Mouse (Mus musculus): ENCODE measurements at regions not wholly inside any gene's neighbourhood (a gene's known extent, or its start where the extent isn't known, plus 50 kb on each side); places are given as distances from the start of the nearest gene placed in this dataset.
A peak's percentile ranks its signal among the peaks of the same experiment; 100 is the strongest.

DNA sequence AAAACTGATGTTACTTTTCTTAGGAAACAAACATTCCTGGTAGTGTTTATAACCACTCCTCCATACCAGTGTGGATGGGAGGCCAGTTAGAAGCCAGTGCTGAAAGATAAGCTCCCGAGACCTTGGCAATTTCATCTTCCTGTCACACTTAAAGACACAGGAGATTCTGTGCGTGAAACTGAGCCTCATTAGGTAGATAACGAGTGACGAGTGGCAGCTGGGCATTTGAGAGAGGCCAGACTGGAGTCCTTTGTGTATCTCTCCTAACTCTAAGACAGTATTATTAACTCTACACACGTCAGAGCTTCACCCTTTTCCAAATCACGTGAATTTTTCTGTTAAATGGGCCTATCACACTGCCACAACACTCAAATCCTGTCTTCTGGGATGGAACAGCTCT is 112.1 kb downstream of the 1190002N15Rik start:
- Histone ChIP-seq H3K4me3 (ENCODE audit: low read depth, low read length) (no peak overlapping the region), H3K9me3 (ENCODE audit: low read length) (no peaks in the 10 kb centered on the region), H3K27me3 (ENCODE audit: insufficient read depth, low read length) (no peaks in the 10 kb centered on the region), H3K36me3 (ENCODE audit: insufficient read depth, low read length) (no peaks in the 10 kb centered on the region), H3K9ac (replicated peaks; ENCODE audit: low read length, poor library complexity, severe bottlenecking) (no peak overlapping the region), H3K4me1 (ENCODE audit: insufficient read depth, low read length) (no peaks in the 10 kb centered on the region), H3K4me2 (ENCODE audit: low read depth, low read length, poor library complexity, severe bottlenecking) (no peak overlapping the region), H3K27ac (ENCODE audit: low read depth, low read length) (no peak overlapping the region)
- 47% methylated on average over 6 of the region's 6 CpGs for WGBS
- ATAC-seq (ENCODE audit: low FRiP score) (no peak), DNase-seq (ENCODE audit: low spot score) (no peak)
- no peak for TF ChIP-seq CTCF (IDR thresholded peaks at IDR 0.05)

DNA sequence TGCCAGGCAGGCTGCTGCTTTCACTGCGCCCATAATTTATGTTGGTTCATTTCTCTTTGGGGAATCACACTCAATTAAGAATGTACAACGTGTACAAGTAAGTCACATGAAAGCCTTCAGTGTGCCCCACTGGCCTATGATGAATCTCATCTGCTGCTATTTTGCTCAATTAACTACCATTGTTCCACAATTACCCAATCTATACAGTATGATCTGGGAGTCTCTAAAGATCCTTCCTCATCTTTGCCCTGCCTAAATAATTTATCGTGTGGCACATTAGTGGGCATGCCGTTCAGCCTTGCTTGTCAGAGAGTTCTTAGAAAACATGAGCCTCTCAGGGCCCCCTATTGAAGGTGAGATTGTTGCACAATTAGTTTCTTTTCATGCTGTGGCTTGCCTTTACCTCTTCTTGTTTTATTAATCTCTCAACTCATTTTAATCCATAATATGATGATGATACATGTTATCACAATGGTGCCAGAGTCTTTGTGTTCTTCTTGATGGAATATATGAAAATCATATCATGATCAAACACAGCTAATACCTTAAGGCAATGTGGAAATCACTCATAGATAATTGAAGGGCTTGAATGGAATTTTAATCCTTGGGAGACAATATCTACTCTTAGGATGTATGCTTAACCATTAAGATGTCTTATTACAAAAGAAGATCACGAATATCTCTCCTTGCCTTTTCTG is 113.3 kb downstream of the 1190002N15Rik start:
- ATAC-seq (ENCODE audit: low FRiP score) (no peak), DNase-seq (ENCODE audit: low spot score) (no peak)
- H3K27me3 ChIP-seq (ENCODE audit: insufficient read depth, low read length): no peaks in the 10 kb centered on the region
- H3K4me3 ChIP-seq (ENCODE audit: low read depth, low read length): no peak overlapping the region
- H3K4me2 ChIP-seq (ENCODE audit: low read depth, low read length, poor library complexity, severe bottlenecking): no peak overlapping the region
- 57% methylated on average over 5 of the region's 5 CpGs for WGBS
- H3K9ac ChIP-seq (replicated peaks; ENCODE audit: low read length, poor library complexity, severe bottlenecking): no peak overlapping the region
- H3K4me1 ChIP-seq (ENCODE audit: insufficient read depth, low read length): no peaks in the 10 kb centered on the region
- TF ChIP-seq CTCF (IDR thresholded peaks at IDR 0.05): no peak
- H3K27ac ChIP-seq (ENCODE audit: low read depth, low read length): no peak overlapping the region
- H3K36me3 ChIP-seq (ENCODE audit: insufficient read depth, low read length): no peaks in the 10 kb centered on the region
- H3K9me3 ChIP-seq (ENCODE audit: low read length): no peaks in the 10 kb centered on the region

DNA sequence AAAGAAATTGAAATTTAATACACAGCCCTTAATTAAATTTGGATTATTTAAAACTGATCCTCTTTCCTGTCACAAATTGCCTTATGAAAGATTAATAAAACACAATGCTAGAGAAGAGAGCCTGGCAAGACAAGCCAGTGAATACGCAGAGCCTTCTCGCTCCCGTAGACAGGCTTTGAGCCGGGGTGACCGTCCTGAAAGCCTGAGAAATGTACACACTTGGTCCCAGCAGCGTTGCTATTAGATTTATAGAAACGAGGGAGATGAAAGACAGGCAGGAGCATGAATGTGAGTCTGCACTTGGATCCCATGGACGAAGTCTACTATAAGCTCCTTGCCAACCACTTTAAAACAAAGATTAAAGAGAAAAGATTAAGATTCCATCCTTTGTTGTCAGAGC is 127.3 kb downstream of the 1190002N15Rik start:
- Histone ChIP-seq H3K4me2 (ENCODE audit: low read depth, low read length, poor library complexity, severe bottlenecking) (no peak overlapping the region), H3K9ac (replicated peaks; ENCODE audit: low read length, poor library complexity, severe bottlenecking) (no peak overlapping the region), H3K27me3 (ENCODE audit: insufficient read depth, low read length) (no peaks in the 10 kb centered on the region), H3K36me3 (ENCODE audit: insufficient read depth, low read length) (no peaks in the 10 kb centered on the region), H3K4me3 (ENCODE audit: low read depth, low read length) (no peak overlapping the region), H3K27ac (ENCODE audit: low read depth, low read length) (no peak overlapping the region), H3K4me1 (ENCODE audit: insufficient read depth, low read length) (no peaks in the 10 kb centered on the region), H3K9me3 (ENCODE audit: low read length) (no peaks in the 10 kb centered on the region)
- 34% methylated on average over 8 of the region's 8 CpGs for WGBS
- no peak for TF ChIP-seq CTCF (IDR thresholded peaks at IDR 0.05)
- ATAC-seq (ENCODE audit: low FRiP score) (no peak), DNase-seq (ENCODE audit: low spot score) (no peak)

DNA sequence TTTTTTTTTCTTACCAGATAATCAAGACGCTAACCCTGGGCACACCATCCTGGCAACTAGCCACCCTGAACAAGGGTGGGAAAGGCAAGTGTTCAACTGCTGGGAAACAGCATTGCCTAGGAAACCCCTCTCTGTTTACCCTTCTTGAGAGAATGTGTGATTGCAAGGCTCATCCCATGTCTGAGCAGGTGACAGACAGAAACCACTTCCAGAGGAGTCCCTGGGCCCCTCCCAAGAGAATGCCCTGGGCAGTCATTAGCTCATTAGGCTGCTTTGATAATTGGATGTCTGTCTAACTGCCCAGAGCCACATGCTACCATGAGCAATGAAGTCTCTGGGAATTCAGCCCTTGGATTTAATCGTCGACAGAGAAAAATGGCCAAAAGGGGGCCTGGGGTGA is 127.8 kb downstream of the 1190002N15Rik start:
- 31% methylated on average over 3 of the region's 3 CpGs for WGBS
- Histone ChIP-seq H3K36me3 (ENCODE audit: insufficient read depth, low read length) (no peaks in the 10 kb centered on the region), H3K4me2 (ENCODE audit: low read depth, low read length, poor library complexity, severe bottlenecking) (no peak overlapping the region), H3K27ac (ENCODE audit: low read depth, low read length) (no peak overlapping the region), H3K9me3 (ENCODE audit: low read length) (no peaks in the 10 kb centered on the region), H3K4me1 (ENCODE audit: insufficient read depth, low read length) (no peaks in the 10 kb centered on the region), H3K4me3 (ENCODE audit: low read depth, low read length) (no peak overlapping the region), H3K9ac (replicated peaks; ENCODE audit: low read length, poor library complexity, severe bottlenecking) (no peak overlapping the region), H3K27me3 (ENCODE audit: insufficient read depth, low read length) (no peaks in the 10 kb centered on the region)
- ATAC-seq (ENCODE audit: low FRiP score) (no peak; the same call in 1 of the 2 replicates), DNase-seq (ENCODE audit: low spot score) (peak; percentile 74)
- no peak for TF ChIP-seq CTCF (IDR thresholded peaks at IDR 0.05)

DNA sequence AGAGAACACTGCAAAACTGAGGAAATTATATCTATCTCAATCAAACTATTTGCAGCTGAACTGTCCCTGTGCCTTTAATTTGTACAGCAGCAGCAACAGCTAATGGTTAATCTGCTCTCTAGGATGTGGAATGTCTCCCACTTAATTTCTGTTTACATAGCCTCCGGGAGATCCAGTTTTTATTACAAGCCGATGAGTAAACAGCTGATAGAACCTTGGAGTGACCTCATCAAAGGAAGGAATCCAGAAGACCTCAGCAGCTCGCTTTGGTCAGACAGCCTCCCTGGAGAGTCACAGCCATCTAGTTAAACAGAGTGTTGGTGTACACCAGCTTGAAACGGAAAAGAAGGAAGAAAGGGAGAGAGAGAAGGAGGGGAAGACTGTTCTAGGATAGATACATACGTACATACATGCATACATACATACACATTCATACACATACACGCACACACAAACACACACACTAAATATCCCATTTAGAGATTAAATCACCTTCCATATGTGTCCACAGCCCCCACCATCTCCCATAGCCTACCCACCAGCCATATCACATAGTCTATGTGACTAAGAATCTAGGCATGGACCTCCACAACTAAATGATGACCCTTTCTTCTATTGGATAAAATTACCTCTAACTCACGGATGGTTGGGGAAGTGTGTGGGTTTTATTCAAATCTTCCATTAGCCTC is 129.1 kb downstream of the 1190002N15Rik start:
- Histone ChIP-seq H3K4me2 (ENCODE audit: low read depth, low read length, poor library complexity, severe bottlenecking) (no peak overlapping the region), H3K4me1 (ENCODE audit: insufficient read depth, low read length) (no peaks in the 10 kb centered on the region), H3K27me3 (ENCODE audit: insufficient read depth, low read length) (no peaks in the 10 kb centered on the region), H3K9ac (replicated peaks; ENCODE audit: low read length, poor library complexity, severe bottlenecking) (no peak overlapping the region), H3K27ac (ENCODE audit: low read depth, low read length) (no peak overlapping the region), H3K9me3 (ENCODE audit: low read length) (no peaks in the 10 kb centered on the region), H3K4me3 (ENCODE audit: low read depth, low read length) (no peak overlapping the region), H3K36me3 (ENCODE audit: insufficient read depth, low read length) (no peaks in the 10 kb centered on the region)
- no peak for TF ChIP-seq CTCF (IDR thresholded peaks at IDR 0.05)
- WGBS: 69% methylated on average over 7 of the region's 7 CpGs
- no peak for DNase-seq (ENCODE audit: low spot score)
- no peak for ATAC-seq (ENCODE audit: low FRiP score)

DNA sequence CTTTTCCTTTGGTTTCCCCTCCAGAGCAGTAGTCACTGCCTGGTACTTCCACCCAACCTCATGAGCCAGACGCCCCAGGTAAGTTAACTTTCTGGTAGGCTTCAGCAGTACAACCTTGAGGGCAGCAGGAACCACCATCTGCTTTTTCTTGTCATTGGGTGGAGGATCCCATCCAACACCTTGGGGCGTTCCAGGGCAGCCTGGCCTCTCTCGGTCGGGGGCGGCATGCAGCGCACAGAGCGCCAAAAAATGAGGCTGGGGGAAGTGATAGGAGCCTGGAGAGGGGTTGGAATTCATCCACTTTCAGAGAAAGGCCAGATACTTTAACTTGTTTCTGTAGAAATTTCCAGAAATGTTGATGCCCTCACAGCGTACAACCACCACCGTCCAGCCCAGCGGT is 130.2 kb downstream of the 1190002N15Rik start:
- ATAC-seq (ENCODE audit: low FRiP score): no peak
- Histone ChIP-seq H3K27me3 (ENCODE audit: insufficient read depth, low read length) (no peaks in the 10 kb centered on the region), H3K4me3 (ENCODE audit: low read depth, low read length) (no peak overlapping the region), H3K36me3 (ENCODE audit: insufficient read depth, low read length) (no peaks in the 10 kb centered on the region), H3K4me1 (ENCODE audit: insufficient read depth, low read length) (no peaks in the 10 kb centered on the region), H3K4me2 (ENCODE audit: low read depth, low read length, poor library complexity, severe bottlenecking) (no peak overlapping the region), H3K9ac (replicated peaks; ENCODE audit: low read length, poor library complexity, severe bottlenecking) (no peak overlapping the region), H3K9me3 (ENCODE audit: low read length) (no peaks in the 10 kb centered on the region), H3K27ac (ENCODE audit: low read depth, low read length) (no peak overlapping the region)
- no peak for TF ChIP-seq CTCF (IDR thresholded peaks at IDR 0.05)
- no peak for DNase-seq (ENCODE audit: low spot score)
- 95% methylated on average over 10 of the region's 10 CpGs for WGBS

Measured in midbrain, postnatal 0 days (tissue).